Mouse (Mus musculus): Measurements from ENCODE around the gene Dnajc2. TPM values are rescaled to one million over a fixed set of nuclear protein-coding genes. Genes with fewer than 3 reads are reported as not detected.

Gene Dnajc2
- polyA plus RNA-seq, 1 experiment from 2014 or later = 56.8 TPM

- ATAC-seq (ENCODE audit: low read depth) (no peak), DNase-seq (no peak)
- peak overlapping the region; percentile 76 for H3K4me2 ChIP-seq
- 24% methylated on average over 11 of the region's 11 CpGs for WGBS (ENCODE audit: insufficient replicate concordance)
- peaks cover 37% of the 10 kb centered on the region for H3K36me3 ChIP-seq
- H3K27ac ChIP-seq = peak overlapping the region; percentile 90
- no peaks in the 10 kb centered on the region for H3K9me3 ChIP-seq (replicated peaks)
- peaks cover 37% of the 10 kb centered on the region for H3K4me1 ChIP-seq (replicated peaks)
- peak overlapping the region; percentile 81 for H3K4me3 ChIP-seq (replicated peaks)
- H3K27me3 ChIP-seq = no peaks in the 10 kb centered on the region
- peak overlapping the region; percentile 93 for H3K9ac ChIP-seq
These were observed 2.4 kb upstream of the Dnajc2 start for GRCm38 (mm10) chr5:21787186-21788105.

DNA sequence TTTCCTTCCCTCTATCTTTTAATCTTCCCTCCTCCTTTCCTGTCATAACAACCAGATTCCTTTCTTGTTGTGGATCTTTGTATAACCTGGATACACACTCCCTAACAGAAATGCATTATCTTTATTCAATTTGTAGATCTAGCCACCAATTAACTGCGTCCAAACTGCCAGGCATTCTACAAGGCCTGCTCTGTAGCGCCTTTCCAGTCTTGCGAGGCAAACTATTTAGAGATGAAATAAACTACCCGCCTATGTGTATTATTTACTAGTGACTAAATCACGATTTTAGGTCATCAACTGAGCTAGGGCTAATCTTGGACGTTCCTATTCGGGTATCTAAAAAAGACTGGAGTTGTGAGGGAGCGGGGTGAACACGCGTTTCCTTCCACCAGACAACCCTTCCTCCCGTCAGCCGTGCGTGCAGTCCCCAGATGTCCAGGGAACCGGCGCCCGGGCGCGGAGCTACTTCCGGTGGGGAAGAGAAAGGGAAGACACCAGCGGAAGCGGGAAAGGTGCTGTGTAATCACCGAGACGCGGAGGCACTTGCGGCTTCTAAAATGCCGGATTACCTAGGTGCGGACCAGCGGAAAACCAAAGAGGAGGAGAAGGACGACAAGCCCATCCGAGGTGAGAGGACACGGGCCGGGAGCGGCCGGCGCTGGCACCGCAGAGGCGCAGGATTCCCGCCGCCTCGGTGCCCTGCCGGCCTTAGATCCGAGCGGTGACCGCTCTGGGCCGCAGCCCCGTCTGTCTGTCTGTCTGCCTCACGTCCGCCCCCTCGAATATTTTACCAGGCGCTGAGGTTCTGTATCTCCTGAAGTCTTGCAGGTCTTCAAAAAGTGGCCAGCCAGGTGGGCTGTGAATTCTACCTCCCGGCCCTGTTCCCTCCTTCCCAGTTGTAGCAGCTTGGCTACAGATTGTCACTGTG is 1.5 kb upstream of the Dnajc2 start:
- Histone ChIP-seq H3K4me2 (peak overlapping the region; percentile 76), H3K4me3 (replicated peaks) (peak overlapping the region; percentile 81), H3K27me3 (no peaks in the 10 kb centered on the region), H3K9me3 (replicated peaks) (no peaks in the 10 kb centered on the region), H3K36me3 (peaks cover 39% of the 10 kb centered on the region), H3K27ac (peak overlapping the region; percentile 90), H3K9ac (peak overlapping the region; percentile 93), H3K4me1 (replicated peaks) (peaks cover 37% of the 10 kb centered on the region)
- ATAC-seq (ENCODE audit: low read depth) (peak; percentile 81), DNase-seq (peak; percentile 87)
- whole genome bisulfite sequencing (ENCODE audit: insufficient replicate concordance) = 1% methylated on average over 51 of the region's 51 CpGs

- no peaks in the 10 kb centered on the region for H3K27me3 ChIP-seq
- no peaks in the 10 kb centered on the region for H3K9me3 ChIP-seq (replicated peaks)
- H3K4me2 ChIP-seq = peak overlapping the region; percentile 76
- ATAC-seq (ENCODE audit: low read depth) = no peak
- peak overlapping the region; percentile 90 for H3K27ac ChIP-seq
- H3K9ac ChIP-seq = peak overlapping the region; percentile 6; the same call in 1 of the 2 replicates
- H3K4me3 ChIP-seq (replicated peaks) = peak overlapping the region; percentile 81
- WGBS (ENCODE audit: insufficient replicate concordance) = 63% methylated on average over 7 of the region's 7 CpGs
- no peak for DNase-seq
- H3K4me1 ChIP-seq (replicated peaks) = peaks cover 37% of the 10 kb centered on the region
- peaks cover 41% of the 10 kb centered on the region for H3K36me3 ChIP-seq
These were observed 725 bp upstream of the Dnajc2 start for GRCm38 (mm10) chr5:21785776-21786175.

GRCm38 (mm10) chr5:21784161-21785052 is 644 bp downstream of the Dnajc2 start:
- peak; percentile 34 for DNase-seq
- ATAC-seq (ENCODE audit: low read depth) = peak; percentile 45

GRCm38 (mm10) chr5:21776491-21776890 is 8.6 kb downstream of the Dnajc2 start:
- 84% methylated on average over 6 of the region's 6 CpGs for WGBS (ENCODE audit: insufficient replicate concordance)
- no peak overlapping the region for H3K4me2 ChIP-seq
- ATAC-seq (ENCODE audit: low read depth) (no peak), DNase-seq (no peak)
- no peak overlapping the region for H3K4me3 ChIP-seq (replicated peaks)
- H3K36me3 ChIP-seq = peaks cover 74% of the 10 kb centered on the region
- no peaks in the 10 kb centered on the region for H3K27me3 ChIP-seq
- H3K9ac ChIP-seq = no peak overlapping the region
- H3K9me3 ChIP-seq (replicated peaks) = no peaks in the 10 kb centered on the region
- H3K27ac ChIP-seq = no peak overlapping the region
- no peaks in the 10 kb centered on the region for H3K4me1 ChIP-seq (replicated peaks)

More at GRCm38 (mm10) chr5:21784161-21785052, 644 bp downstream of the Dnajc2 start:
- Histone ChIP-seq H3K4me3 (replicated peaks) (peak overlapping the region; percentile 87), H3K4me1 (replicated peaks) (peaks cover 31% of the 10 kb centered on the region), H3K27ac (peak overlapping the region; percentile 81), H3K9ac (peak overlapping the region; percentile 90), H3K27me3 (no peaks in the 10 kb centered on the region), H3K36me3 (peaks cover 51% of the 10 kb centered on the region), H3K4me2 (peak overlapping the region; percentile 98), H3K9me3 (replicated peaks) (no peaks in the 10 kb centered on the region)
- WGBS (ENCODE audit: insufficient replicate concordance) = under 1% methylated on average over 51 of the region's 51 CpGs

DNA sequence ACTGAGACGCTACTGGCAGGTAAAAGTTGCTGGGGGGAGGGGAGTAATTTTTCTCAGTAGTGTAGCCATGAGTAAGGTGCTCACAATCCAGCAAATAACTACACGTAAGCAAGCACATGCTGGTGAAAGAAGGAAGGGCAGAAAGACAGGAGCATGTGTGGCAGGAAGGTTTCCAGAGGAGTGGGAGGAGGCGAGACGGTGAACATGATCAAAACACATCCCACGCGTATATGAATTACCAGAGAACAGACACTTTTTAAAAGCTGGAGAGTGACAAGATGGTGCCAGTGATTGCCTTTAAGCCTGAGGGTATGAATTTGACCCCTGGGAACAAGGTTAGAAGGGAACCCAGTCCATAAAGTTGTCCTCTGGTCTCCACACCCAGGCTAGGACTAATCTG is 15.2 kb downstream of the Dnajc2 start:
- Histone ChIP-seq H3K9ac (no peak overlapping the region), H3K27me3 (no peaks in the 10 kb centered on the region), H3K4me2 (no peak overlapping the region), H3K9me3 (replicated peaks) (no peaks in the 10 kb centered on the region), H3K4me1 (replicated peaks) (no peaks in the 10 kb centered on the region), H3K36me3 (peaks cover 62% of the 10 kb centered on the region), H3K4me3 (replicated peaks) (no peak overlapping the region), H3K27ac (no peak overlapping the region)
- ATAC-seq (ENCODE audit: low read depth) (no peak), DNase-seq (no peak)
- 92% methylated on average over 6 of the region's 6 CpGs for WGBS (ENCODE audit: insufficient replicate concordance)

- Histone ChIP-seq H3K27ac (no peak overlapping the region), H3K9me3 (replicated peaks) (no peaks in the 10 kb centered on the region), H3K4me2 (no peak overlapping the region), H3K9ac (no peak overlapping the region), H3K36me3 (peaks cover 62% of the 10 kb centered on the region), H3K4me1 (replicated peaks) (no peaks in the 10 kb centered on the region), H3K4me3 (replicated peaks) (no peak overlapping the region), H3K27me3 (no peaks in the 10 kb centered on the region)
- no peak for ATAC-seq (ENCODE audit: low read depth)
- DNase-seq = no peak
- 61% methylated on average over 4 of the region's 4 CpGs for WGBS (ENCODE audit: insufficient replicate concordance)
These were observed 16.5 kb downstream of the Dnajc2 start for GRCm38 (mm10) chr5:21768506-21768905.

DNA sequence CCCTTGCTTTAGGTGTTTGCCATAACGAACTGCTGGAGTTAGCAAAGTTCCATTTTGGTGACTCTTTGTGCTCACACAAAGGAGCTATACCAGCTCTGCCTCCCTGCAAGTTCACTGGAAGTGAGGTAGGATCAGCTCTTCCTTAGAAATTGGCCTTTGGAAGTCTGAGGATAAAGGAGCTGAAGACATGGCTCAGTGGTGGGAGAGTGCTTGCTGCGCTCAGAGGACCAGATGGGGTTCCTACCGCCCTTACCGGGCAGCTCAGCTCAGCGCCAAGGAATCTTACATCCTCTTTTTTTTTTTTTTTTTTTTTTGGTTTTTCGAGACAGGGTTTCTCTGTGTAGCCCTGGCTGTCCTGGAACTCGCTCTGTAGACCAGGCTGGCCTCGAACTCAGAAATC is 39.1 kb downstream of the Dnajc2 start:
- DNase-seq (no peak), ATAC-seq (ENCODE audit: low read depth) (no peak)
- WGBS (ENCODE audit: insufficient replicate concordance) = 84% methylated on average over 7 of the region's 8 CpGs
- Histone ChIP-seq H3K4me3 (replicated peaks) (no peak overlapping the region), H3K36me3 (peaks cover 92% of the 10 kb centered on the region), H3K27me3 (no peaks in the 10 kb centered on the region), H3K9ac (no peak overlapping the region), H3K27ac (no peak overlapping the region), H3K4me1 (replicated peaks) (no peaks in the 10 kb centered on the region), H3K4me2 (no peak overlapping the region), H3K9me3 (replicated peaks) (no peaks in the 10 kb centered on the region)

DNA sequence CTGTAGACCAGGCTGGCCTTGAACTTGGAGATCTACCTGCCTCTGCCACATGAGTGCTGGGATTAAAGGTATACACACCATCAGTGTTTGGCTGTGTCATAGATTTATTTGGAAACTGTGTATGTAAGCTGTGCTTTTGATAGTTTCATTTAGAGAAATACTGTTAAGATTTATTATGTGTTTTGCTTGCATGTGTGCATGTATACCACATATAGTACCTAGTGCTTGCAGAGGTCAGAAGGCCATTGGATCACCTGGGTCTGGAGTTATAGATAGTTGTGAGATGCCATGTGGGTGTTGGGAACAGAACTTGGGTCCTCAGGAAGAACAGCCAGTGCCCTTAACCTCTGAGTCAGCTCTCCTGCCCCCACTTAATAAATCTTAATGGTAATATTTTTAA is 40.4 kb downstream of the Dnajc2 start:
- DNase-seq (no peak), ATAC-seq (ENCODE audit: low read depth) (no peak)
- Histone ChIP-seq H3K36me3 (peaks cover 89% of the 10 kb centered on the region), H3K9me3 (replicated peaks) (no peaks in the 10 kb centered on the region), H3K9ac (no peak overlapping the region), H3K4me3 (replicated peaks) (no peak overlapping the region), H3K27ac (no peak overlapping the region), H3K4me2 (no peak overlapping the region), H3K4me1 (replicated peaks) (no peaks in the 10 kb centered on the region), H3K27me3 (no peaks in the 10 kb centered on the region)

DNA sequence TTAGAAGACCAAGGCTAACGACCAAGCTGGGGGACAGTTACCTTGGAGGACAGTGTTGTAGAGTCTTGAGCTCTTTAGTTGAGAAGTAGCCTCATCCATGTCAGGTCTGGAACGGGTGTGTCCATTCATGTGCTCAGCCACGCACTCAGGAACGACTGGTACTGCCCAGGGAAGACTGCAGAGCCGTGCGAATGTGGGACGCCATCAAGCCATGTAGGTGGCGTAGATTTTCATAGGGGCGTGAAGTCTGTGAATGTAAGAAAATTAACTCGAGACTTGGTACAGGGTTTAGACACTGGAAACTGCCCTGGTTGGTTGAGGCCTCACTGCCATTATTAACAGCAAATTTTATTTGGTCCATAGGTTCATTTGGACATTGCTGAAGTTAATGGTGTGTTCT is 41.4 kb downstream of the Dnajc2 start:
- Histone ChIP-seq H3K9me3 (replicated peaks) (no peaks in the 10 kb centered on the region), H3K9ac (no peak overlapping the region), H3K4me3 (replicated peaks) (no peak overlapping the region), H3K27me3 (no peaks in the 10 kb centered on the region), H3K4me1 (replicated peaks) (no peaks in the 10 kb centered on the region), H3K27ac (no peak overlapping the region), H3K4me2 (no peak overlapping the region), H3K36me3 (peaks cover 88% of the 10 kb centered on the region)
- ATAC-seq (ENCODE audit: low read depth) (no peak), DNase-seq (no peak)
- 83% methylated on average over 10 of the region's 10 CpGs for WGBS (ENCODE audit: insufficient replicate concordance)

All from liver, embryonic 13.5 days (tissue).